Mouse (Mus musculus): ENCODE results near the gene Intu. TPM values are rescaled to one million over a fixed set of nuclear protein-coding genes. Genes with fewer than 3 reads are reported as not detected.

Intu gene
- polyA plus RNA-seq, 2 experiments, result 2.8 to 6.4 TPM

DNA sequence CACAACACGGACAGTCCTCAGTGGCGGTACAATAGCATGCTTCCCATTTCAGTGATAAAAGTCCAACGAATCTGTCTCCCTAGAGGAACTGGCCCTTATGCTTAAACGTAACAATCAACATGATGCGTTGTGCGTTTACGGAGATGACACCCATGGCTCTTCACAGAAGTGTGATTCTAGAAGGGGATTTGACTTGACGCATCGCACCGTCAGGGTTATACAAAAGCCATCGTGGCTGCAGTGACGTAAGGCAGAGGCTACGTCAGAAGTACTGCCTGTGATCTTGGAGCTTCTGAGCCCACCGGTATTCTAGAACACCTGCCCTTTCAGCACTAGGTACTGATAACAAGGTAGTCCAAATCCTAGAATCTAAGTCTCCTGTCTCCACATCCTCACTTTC, 8.2 kb upstream of the Intu start:
- no peaks in the 10 kb centered on the region for H3K9me3 ChIP-seq (ENCODE audit: control insufficient read depth, low read length)
- no peak overlapping the region for H3K4me3 ChIP-seq (replicated peaks; ENCODE audit: low read length)
- H3K4me2 ChIP-seq (replicated peaks; ENCODE audit: low read depth, low read length, severe bottlenecking), result no peak overlapping the region
- ATAC-seq (ENCODE audit: low FRiP score, low read depth), result no peak
- H3K27me3 ChIP-seq (ENCODE audit: control insufficient read depth, insufficient read depth, low read length), result no peaks in the 10 kb centered on the region
- no peak overlapping the region for H3K27ac ChIP-seq (replicated peaks; ENCODE audit: low read depth, low read length)
- H3K36me3 ChIP-seq (ENCODE audit: control insufficient read depth, insufficient read depth, low read length), result no peaks in the 10 kb centered on the region
- H3K9ac ChIP-seq (ENCODE audit: low read depth, low read length, severe bottlenecking), result no peak overlapping the region
- DNase-seq (ENCODE audit: low spot score), result no peak
- 55% methylated on average over 14 of the region's 14 CpGs for WGBS
- no peak for TF ChIP-seq POLR2A (IDR thresholded peaks at IDR 0.05; ENCODE audit: borderline replicate concordance, extremely low read depth, insufficient read depth, insufficient read length)
- H3K4me1 ChIP-seq (ENCODE audit: control insufficient read depth, insufficient read depth, low read length), result peaks cover 7% of the 10 kb centered on the region

DNA sequence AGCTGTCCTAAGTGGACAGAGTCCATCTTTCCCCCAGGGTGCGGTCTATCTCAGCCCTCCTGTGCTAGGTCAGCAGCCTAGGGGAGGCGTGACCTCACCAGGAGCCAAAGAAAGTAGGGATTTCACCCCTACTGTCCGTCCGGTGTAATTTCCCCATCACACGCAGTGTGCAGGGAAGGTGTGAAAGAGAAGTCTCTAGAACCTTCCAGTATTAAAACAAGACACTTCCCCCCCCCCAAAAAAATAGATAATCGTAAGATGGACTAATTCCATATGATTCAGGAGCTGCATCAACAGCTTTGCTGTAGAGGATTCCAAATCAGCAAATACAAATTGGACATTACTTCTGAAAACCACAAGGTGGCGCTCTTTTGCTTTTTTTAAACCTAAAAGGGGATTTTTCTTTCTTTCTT, 7.7 kb upstream of the Intu start:
- TF ChIP-seq POLR2A (IDR thresholded peaks at IDR 0.05; ENCODE audit: borderline replicate concordance, extremely low read depth, insufficient read depth, insufficient read length), result no peak
- Histone ChIP-seq H3K9me3 (ENCODE audit: control insufficient read depth, low read length) (no peaks in the 10 kb centered on the region), H3K4me1 (ENCODE audit: control insufficient read depth, insufficient read depth, low read length) (peaks cover 12% of the 10 kb centered on the region), H3K27me3 (ENCODE audit: control insufficient read depth, insufficient read depth, low read length) (no peaks in the 10 kb centered on the region), H3K27ac (replicated peaks; ENCODE audit: low read depth, low read length) (no peak overlapping the region), H3K4me2 (replicated peaks; ENCODE audit: low read depth, low read length, severe bottlenecking) (0 out of 2 replicates have a peak overlapping the region, but pooled peaks have one; percentile 11), H3K9ac (ENCODE audit: low read depth, low read length, severe bottlenecking) (no peak overlapping the region), H3K4me3 (replicated peaks; ENCODE audit: low read length) (no peak overlapping the region), H3K36me3 (ENCODE audit: control insufficient read depth, insufficient read depth, low read length) (no peaks in the 10 kb centered on the region)
- DNase-seq (ENCODE audit: low spot score), result no peak
- ATAC-seq (ENCODE audit: low FRiP score, low read depth), result no peak
- 10% methylated on average over 7 of the region's 7 CpGs for WGBS

DNA sequence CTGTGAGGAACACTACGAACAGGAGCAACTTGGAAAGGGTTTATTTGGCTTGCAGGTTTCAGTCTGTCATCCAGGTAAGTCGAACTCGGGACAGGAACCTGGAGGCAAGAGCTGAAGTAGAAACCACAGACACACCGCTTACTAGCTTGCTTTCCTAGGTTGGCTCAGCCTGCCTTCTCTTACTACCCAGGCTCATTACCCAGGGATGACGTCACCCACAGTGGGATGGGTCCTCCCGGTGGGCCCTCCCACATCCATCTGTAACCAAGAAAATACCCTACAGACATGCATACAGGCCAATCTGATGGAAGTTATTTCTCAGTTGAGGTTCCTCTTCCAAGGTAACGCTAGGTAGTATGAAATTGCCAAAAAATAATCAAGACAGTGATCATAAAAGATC, 6.2 kb upstream of the Intu start:
- no peaks in the 10 kb centered on the region for H3K9me3 ChIP-seq (ENCODE audit: control insufficient read depth, low read length)

DNA sequence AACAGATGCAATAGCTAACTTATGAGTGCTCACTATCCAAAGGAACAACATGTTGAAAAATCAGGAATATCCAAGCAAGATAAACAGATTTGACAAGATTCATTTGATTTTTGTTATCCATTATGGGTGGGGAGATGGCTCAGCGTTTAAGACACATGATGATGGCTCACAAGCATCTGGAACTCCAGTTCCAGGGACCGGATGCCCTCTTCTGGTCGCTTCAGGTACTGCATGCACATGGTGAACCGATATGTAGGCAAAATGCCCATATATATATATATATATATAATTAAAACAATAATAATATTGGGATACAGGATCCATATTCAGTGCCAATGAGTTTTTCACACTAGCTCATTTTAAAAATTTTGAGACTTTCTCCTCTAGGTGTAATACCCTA, 5.7 kb upstream of the Intu start:
- Histone ChIP-seq H3K27ac (replicated peaks; ENCODE audit: low read depth, low read length) (no peak overlapping the region), H3K4me2 (replicated peaks; ENCODE audit: low read depth, low read length, severe bottlenecking) (no peak overlapping the region), H3K4me1 (ENCODE audit: control insufficient read depth, insufficient read depth, low read length) (peaks cover 12% of the 10 kb centered on the region), H3K27me3 (ENCODE audit: control insufficient read depth, insufficient read depth, low read length) (no peaks in the 10 kb centered on the region), H3K36me3 (ENCODE audit: control insufficient read depth, insufficient read depth, low read length) (no peaks in the 10 kb centered on the region), H3K9me3 (ENCODE audit: control insufficient read depth, low read length) (no peaks in the 10 kb centered on the region), H3K9ac (ENCODE audit: low read depth, low read length, severe bottlenecking) (no peak overlapping the region), H3K4me3 (replicated peaks; ENCODE audit: low read length) (no peak overlapping the region)
- no peak for ATAC-seq (ENCODE audit: low FRiP score, low read depth)
- WGBS, result 16% methylated on average over 4 of the region's 4 CpGs
- peak; percentile 42 for DNase-seq (ENCODE audit: low spot score)
- no peak for TF ChIP-seq POLR2A (IDR thresholded peaks at IDR 0.05; ENCODE audit: borderline replicate concordance, extremely low read depth, insufficient read depth, insufficient read length)

More for the DNA sequence above, 6.2 kb upstream of the Intu start:
- Histone ChIP-seq H3K4me2 (replicated peaks; ENCODE audit: low read depth, low read length, severe bottlenecking) (no peak overlapping the region), H3K9ac (ENCODE audit: low read depth, low read length, severe bottlenecking) (no peak overlapping the region), H3K4me1 (ENCODE audit: control insufficient read depth, insufficient read depth, low read length) (peaks cover 12% of the 10 kb centered on the region), H3K27me3 (ENCODE audit: control insufficient read depth, insufficient read depth, low read length) (no peaks in the 10 kb centered on the region), H3K27ac (replicated peaks; ENCODE audit: low read depth, low read length) (no peak overlapping the region), H3K36me3 (ENCODE audit: control insufficient read depth, insufficient read depth, low read length) (no peaks in the 10 kb centered on the region), H3K4me3 (replicated peaks; ENCODE audit: low read length) (no peak overlapping the region)
- ATAC-seq (ENCODE audit: low FRiP score, low read depth) (no peak), DNase-seq (ENCODE audit: low spot score) (no peak)
- no peak for TF ChIP-seq POLR2A (IDR thresholded peaks at IDR 0.05; ENCODE audit: borderline replicate concordance, extremely low read depth, insufficient read depth, insufficient read length)
- WGBS, result 83% methylated on average over 7 of the region's 7 CpGs

DNA sequence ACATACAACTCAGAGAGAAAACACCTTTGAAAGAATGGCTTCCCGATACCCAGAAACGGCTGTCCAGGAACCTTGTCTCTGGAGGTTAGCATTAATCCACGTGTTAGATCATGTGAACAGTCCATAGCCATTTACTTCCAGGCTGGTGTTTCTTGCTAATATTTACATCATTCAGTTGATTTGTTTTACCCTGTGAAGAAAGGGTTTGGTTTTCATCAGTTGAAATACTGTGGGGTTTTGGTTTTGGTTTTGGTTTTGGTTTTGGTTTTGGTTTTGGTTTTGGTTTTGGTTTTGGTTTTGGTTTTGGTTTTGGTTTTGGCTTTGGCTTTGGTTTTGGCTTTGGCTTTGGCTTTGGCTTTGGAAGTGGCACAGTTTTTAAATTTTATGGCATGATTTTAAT, 5.0 kb upstream of the Intu start:
- 84% methylated on average over 3 of the region's 3 CpGs for WGBS

DNA sequence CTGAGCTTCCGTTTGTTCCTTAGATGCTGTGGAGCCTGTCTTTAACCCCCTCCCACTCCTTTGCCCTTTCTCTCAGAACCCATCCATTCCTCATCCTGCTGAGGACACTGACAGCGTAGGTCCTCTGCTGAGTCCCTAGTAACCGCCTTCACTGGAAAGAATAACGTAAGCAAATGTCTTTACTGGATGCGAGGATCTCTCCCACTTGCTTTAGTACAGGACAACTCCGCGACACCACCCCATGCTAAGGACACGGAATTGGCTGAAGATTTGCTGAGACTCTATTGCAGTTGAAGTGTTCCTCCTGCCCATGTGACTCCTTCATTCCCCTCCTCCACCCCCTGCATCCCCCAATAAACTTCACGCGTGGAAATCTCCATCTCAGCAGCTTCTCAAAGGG, 3.9 kb upstream of the Intu start:
- DNase-seq (ENCODE audit: low spot score) (no peak), ATAC-seq (ENCODE audit: low FRiP score, low read depth) (no peak)
- Histone ChIP-seq H3K27me3 (ENCODE audit: control insufficient read depth, insufficient read depth, low read length) (peaks cover 16% of the 10 kb centered on the region; the same call in 1 of the 2 replicates), H3K36me3 (ENCODE audit: control insufficient read depth, insufficient read depth, low read length) (no peaks in the 10 kb centered on the region), H3K27ac (replicated peaks; ENCODE audit: low read depth, low read length) (no peak overlapping the region), H3K4me2 (replicated peaks; ENCODE audit: low read depth, low read length, severe bottlenecking) (no peak overlapping the region), H3K4me3 (replicated peaks; ENCODE audit: low read length) (no peak overlapping the region), H3K9me3 (ENCODE audit: control insufficient read depth, low read length) (no peaks in the 10 kb centered on the region), H3K9ac (ENCODE audit: low read depth, low read length, severe bottlenecking) (no peak overlapping the region), H3K4me1 (ENCODE audit: control insufficient read depth, insufficient read depth, low read length) (peaks cover 22% of the 10 kb centered on the region)
- TF ChIP-seq POLR2A (IDR thresholded peaks at IDR 0.05; ENCODE audit: borderline replicate concordance, extremely low read depth, insufficient read depth, insufficient read length), result no peak
- 51% methylated on average over 10 of the region's 10 CpGs for WGBS

More for the DNA sequence above, 5.0 kb upstream of the Intu start:
- ATAC-seq (ENCODE audit: low FRiP score, low read depth) (no peak), DNase-seq (ENCODE audit: low spot score) (no peak)
- Histone ChIP-seq H3K4me1 (ENCODE audit: control insufficient read depth, insufficient read depth, low read length) (peaks cover 14% of the 10 kb centered on the region), H3K27ac (replicated peaks; ENCODE audit: low read depth, low read length) (no peak overlapping the region), H3K27me3 (ENCODE audit: control insufficient read depth, insufficient read depth, low read length) (peaks cover 4% of the 10 kb centered on the region; the same call in 1 of the 2 replicates), H3K36me3 (ENCODE audit: control insufficient read depth, insufficient read depth, low read length) (no peaks in the 10 kb centered on the region), H3K9ac (ENCODE audit: low read depth, low read length, severe bottlenecking) (no peak overlapping the region), H3K4me3 (replicated peaks; ENCODE audit: low read length) (no peak overlapping the region), H3K4me2 (replicated peaks; ENCODE audit: low read depth, low read length, severe bottlenecking) (no peak overlapping the region), H3K9me3 (ENCODE audit: control insufficient read depth, low read length) (no peaks in the 10 kb centered on the region)
- TF ChIP-seq POLR2A (IDR thresholded peaks at IDR 0.05; ENCODE audit: borderline replicate concordance, extremely low read depth, insufficient read depth, insufficient read length), result no peak
